Mouse (Mus musculus) myocyte (in vitro differentiated cells): ENCODE measurements at regions not wholly inside any gene's neighbourhood (a gene's known extent, or its start where the extent isn't known, plus 50 kb on each side); places are given as distances from the start of the nearest gene placed in this dataset.

ENCODE experiments used
- CEBPB ChIP-seq: IDR thresholded peaks from 2 replicates; pipeline ENCODE4 v1.6.1; 2011; ENCODE audit warnings: mild to moderate bottlenecking, moderate library complexity; ENCODE audit not compliant: poor library complexity, insufficient read depth, severe bottlenecking
- E2F4 ChIP-seq: IDR thresholded peaks from one replicate; pipeline ENCODE4 v1.6.1; 2011; ENCODE audit warnings: mild to moderate bottlenecking, control low read depth, moderate library complexity; ENCODE audit not compliant: insufficient read depth
- MAX ChIP-seq: IDR thresholded peaks from one replicate; pipeline ENCODE4 v1.6.1; 2011; ENCODE audit warnings: low read depth, mild to moderate bottlenecking, control low read depth
- MYOD1 ChIP-seq, 3 experiments: IDR thresholded peaks; one replicate each; pipeline ENCODE4 v1.6.1; 2011; ENCODE audit warnings: control low read depth in 2 of 3, low read depth in 2 of 3, mild to moderate bottlenecking in 2 of 3, moderate library complexity in 1 of 3; ENCODE audit not compliant: insufficient read length in 2 of 3, control insufficient read depth in 1 of 3
- MYOG ChIP-seq, 3 experiments: IDR thresholded peaks; one replicate each; pipeline ENCODE4 v1.6.1; 2011; ENCODE audit warnings: control low read depth in 2 of 3, low read depth in 2 of 3, mild to moderate bottlenecking in 2 of 3; ENCODE audit not compliant: insufficient read length in 2 of 3, control insufficient read depth in 1 of 3, insufficient read depth in 1 of 3
- POLR2A ChIP-seq: IDR thresholded peaks from one replicate; pipeline ENCODE4 v1.6.1; 2011; ENCODE audit warnings: low read depth, mild to moderate bottlenecking, control low read depth, moderate library complexity; ENCODE audit not compliant: insufficient read length
- POLR2AphosphoS2 ChIP-seq: IDR thresholded peaks from one replicate; pipeline ENCODE4 v1.6.1; 2011; ENCODE audit warnings: low read depth, control low read depth; ENCODE audit not compliant: insufficient read length
- REST ChIP-seq: IDR thresholded peaks from one replicate; pipeline ENCODE4 v1.6.1; 2011; ENCODE audit warnings: mild to moderate bottlenecking, control low read depth, moderate library complexity; ENCODE audit not compliant: insufficient read depth, insufficient read length
- SRF ChIP-seq: IDR thresholded peaks from one replicate; pipeline ENCODE4 v1.6.1; 2011; ENCODE audit warnings: low read depth; ENCODE audit not compliant: control insufficient read depth, insufficient read length
- TCF12 ChIP-seq: IDR thresholded peaks from one replicate; pipeline ENCODE4 v1.6.1; 2011; ENCODE audit warnings: mild to moderate bottlenecking, control low read depth; ENCODE audit not compliant: poor library complexity, insufficient read depth, severe bottlenecking
- TCF3 ChIP-seq: IDR thresholded peaks from one replicate; pipeline ENCODE4 v1.6.1; 2011; ENCODE audit warnings: low read depth, control low read depth; ENCODE audit not compliant: insufficient read length
- USF1 ChIP-seq: IDR thresholded peaks from one replicate; pipeline ENCODE4 v1.6.1; 2011; ENCODE audit warnings: low read depth, mild to moderate bottlenecking, control low read depth, moderate library complexity

- TF ChIP-seq POLR2A (no peak), POLR2AphosphoS2 (no peak), MAX (no peak), MYOD1 (IDR thresholded peaks at IDR 0.05; ENCODE audit: control insufficient read depth in 1 of 3, insufficient read length in 2 of 3, low read depth in 2 of 3) (no peak), CEBPB (no peak), E2F4 (no peak), USF1 (no peak), TCF12 (no peak), REST (no peak), MYOG (IDR thresholded peaks at IDR 0.05; ENCODE audit: control insufficient read depth in 1 of 3, insufficient read depth in 1 of 3, insufficient read length in 2 of 3, low read depth in 2 of 3) (no peak), SRF (no peak), TCF3 (no peak)
Observed at GRCm38 (mm10) chr4:54156146-54156545, 330.3 kb downstream of the Tmem38b start.
